Mouse (Mus musculus): ENCODE data around the gene Zfyve27. TPM values are rescaled to one million over a fixed set of nuclear protein-coding genes. Genes with fewer than 3 reads are reported as not detected.
A peak's percentile ranks its signal among the peaks of the same experiment; 100 is the strongest.

The Zfyve27 gene
- polyA plus RNA-seq, 1 experiment from 2014 or later = 25.1 TPM

DNA sequence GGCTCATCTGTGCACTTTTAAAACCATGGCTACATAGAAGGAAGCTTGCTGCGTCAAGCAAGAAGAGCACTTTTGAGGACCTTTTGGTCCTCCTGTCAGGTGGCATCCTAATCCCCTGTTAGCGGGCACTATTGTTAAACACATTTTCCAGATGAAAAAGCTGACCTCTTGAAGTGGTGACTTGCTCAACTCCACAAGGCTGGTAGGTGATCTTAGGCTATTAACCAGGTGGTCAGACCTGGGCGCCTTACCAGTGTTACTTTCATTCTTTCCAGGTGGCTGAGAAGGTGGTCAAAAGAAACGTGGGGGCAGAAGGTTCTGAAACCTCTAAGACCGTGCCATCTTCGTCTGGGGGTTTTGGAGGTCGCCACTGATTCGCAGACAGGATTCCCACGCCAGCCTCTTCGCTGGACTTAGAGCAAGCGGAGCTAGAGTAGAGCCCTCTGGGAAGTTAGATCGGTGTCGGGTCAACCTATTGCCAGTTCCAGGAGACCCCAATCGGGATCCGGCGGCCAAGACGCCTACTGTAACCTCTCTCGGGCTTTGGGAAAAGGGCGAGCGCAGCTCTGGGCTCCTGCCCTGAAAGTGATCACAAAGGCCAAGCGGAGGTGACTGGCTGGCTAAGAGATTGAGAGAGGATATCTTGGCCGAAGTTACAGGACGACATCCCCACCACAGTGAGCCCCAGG lies 35.6 kb upstream of the Zfyve27 start:
- no peak for ATAC-seq (replicated peaks; ENCODE audit: extremely low read depth, insufficient read depth, low FRiP score)
- Histone ChIP-seq H3K4me2 (ENCODE audit: low read depth, low read length) (peak overlapping the region; percentile 98), H3K9ac (ENCODE audit: low read length) (peak overlapping the region; percentile 88), H3K27ac (ENCODE audit: low read length) (peak overlapping the region; percentile 86), H3K4me1 (ENCODE audit: control insufficient read depth, insufficient read depth, low read length) (peaks cover 32% of the 10 kb centered on the region), H3K36me3 (ENCODE audit: control insufficient read depth, insufficient read depth) (peaks cover 9% of the 10 kb centered on the region), H3K27me3 (ENCODE audit: control insufficient read depth, insufficient read depth, low read length) (no peaks in the 10 kb centered on the region), H3K4me3 (ENCODE audit: low read length) (peak overlapping the region; percentile 78), H3K9me3 (replicated peaks; ENCODE audit: control insufficient read depth, low read length) (no peaks in the 10 kb centered on the region)
- WGBS = 6% methylated on average over 23 of the region's 23 CpGs

DNA sequence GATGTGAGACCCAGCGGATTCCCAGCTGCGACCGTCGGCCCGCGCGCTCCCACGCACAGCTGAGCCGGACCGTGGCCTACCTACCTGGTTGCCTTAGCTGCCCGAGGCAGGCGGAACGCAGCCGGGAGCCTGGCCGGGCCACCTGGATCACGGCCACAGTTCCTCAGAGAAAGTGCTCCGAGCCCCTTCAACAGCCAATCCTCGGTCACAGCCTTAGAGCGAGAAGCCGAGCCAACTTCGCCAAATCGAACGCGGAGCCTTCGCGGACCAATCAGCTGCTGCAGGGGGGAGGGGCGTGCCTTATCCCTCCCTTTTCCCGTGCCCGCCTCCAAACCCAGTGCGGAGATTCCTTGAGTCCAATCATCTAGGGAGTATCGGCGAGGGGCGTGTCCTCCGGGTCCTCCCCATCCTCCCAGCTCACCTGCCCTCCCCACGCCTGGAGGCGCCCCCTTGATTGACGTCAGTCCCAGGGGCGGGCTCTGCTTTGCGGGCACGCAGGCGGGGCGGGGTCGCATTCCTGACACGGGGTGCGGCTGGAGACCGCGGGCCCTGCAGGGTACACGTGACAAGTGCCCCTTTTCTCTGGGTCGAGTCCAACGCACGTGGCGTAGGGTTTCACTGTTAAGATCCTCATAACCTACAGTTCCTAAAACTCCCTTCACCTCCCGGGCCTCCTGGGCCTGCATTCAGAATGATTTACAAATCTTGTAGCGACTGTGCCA lies 34.8 kb upstream of the Zfyve27 start, which contains the start of gene Avpi1:
TSS of gene Avpi1 (minus strand) at position 273 of the 722 bp plus-strand sequence.
- peak within 1 kb of the TSS; percentile 78 for H3K4me3 ChIP-seq (ENCODE audit: low read length)
- H3K9me3 ChIP-seq (replicated peaks; ENCODE audit: control insufficient read depth, low read length) = no peaks in the 10 kb centered on the region
- under 1% methylated on average over 54 of the region's 54 CpGs for WGBS
- peak within 1 kb of the TSS; percentile 90 for H3K27ac ChIP-seq (ENCODE audit: low read length)
- H3K4me1 ChIP-seq (ENCODE audit: control insufficient read depth, insufficient read depth, low read length) = peaks cover 32% of the 10 kb centered on the region
- peak within 1 kb of the TSS; percentile 98 for H3K4me2 ChIP-seq (ENCODE audit: low read depth, low read length)
- H3K27me3 ChIP-seq (ENCODE audit: control insufficient read depth, insufficient read depth, low read length) = no peaks in the 10 kb centered on the region
- ATAC-seq (replicated peaks; ENCODE audit: extremely low read depth, insufficient read depth, low FRiP score) = peak; percentile 98
- H3K9ac ChIP-seq (ENCODE audit: low read length) = peak within 1 kb of the TSS; percentile 88
- H3K36me3 ChIP-seq (ENCODE audit: control insufficient read depth, insufficient read depth) = 0 out of 2 replicates have a peak, but pooled peaks cover 2% of the 10 kb centered on the region

DNA sequence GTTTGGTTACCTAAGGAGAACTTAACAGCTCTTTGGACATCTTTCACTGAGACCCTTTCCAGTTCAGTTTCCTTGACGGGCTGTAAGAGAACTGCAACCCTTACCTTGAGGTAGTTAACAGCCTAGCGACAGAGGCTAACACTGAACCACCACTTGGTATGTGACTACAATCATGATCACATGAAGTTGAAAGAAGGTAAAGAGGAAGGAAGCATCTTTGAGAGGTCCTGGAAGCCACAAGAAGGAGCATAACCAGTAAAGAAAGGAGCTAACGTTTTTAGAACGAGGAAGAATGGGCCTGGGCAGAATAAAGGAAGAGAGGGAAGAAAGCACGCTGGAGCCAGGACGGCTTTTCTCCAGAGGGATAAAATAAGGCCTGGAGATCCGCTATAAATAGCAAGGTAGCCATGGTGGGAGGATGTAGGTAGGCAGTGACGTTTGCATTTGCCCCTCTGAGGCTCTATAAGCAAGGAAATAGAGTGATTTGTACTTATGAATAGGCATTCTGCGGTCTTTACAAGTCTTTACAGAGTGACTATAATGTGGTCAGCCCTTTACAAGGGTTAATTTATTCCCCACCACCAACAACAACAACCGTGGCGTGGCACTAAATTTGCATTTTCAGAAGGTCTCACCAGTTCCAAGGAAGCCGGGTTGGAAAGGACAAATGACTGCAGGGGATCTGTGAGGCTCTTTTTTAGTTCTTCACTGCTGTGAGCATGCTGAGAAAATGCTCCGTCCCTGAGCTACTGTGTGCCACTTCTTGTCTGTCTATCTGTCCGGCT lies 34.0 kb upstream of the Zfyve27 start:
- no peaks in the 10 kb centered on the region for H3K9me3 ChIP-seq (replicated peaks; ENCODE audit: control insufficient read depth, low read length)
- H3K4me2 ChIP-seq (ENCODE audit: low read depth, low read length) = peak overlapping the region; percentile 98
- H3K4me3 ChIP-seq (ENCODE audit: low read length) = peak overlapping the region; percentile 78
- no peaks in the 10 kb centered on the region for H3K36me3 ChIP-seq (ENCODE audit: control insufficient read depth, insufficient read depth)
- ATAC-seq (replicated peaks; ENCODE audit: extremely low read depth, insufficient read depth, low FRiP score) = no peak; the same call in 1 of the 2 replicates
- WGBS = 33% methylated on average over 14 of the region's 14 CpGs
- H3K4me1 ChIP-seq (ENCODE audit: control insufficient read depth, insufficient read depth, low read length) = peaks cover 32% of the 10 kb centered on the region
- H3K27me3 ChIP-seq (ENCODE audit: control insufficient read depth, insufficient read depth, low read length) = no peaks in the 10 kb centered on the region
- H3K9ac ChIP-seq (ENCODE audit: low read length) = peak overlapping the region; percentile 56; the same call in 1 of the 2 replicates
- H3K27ac ChIP-seq (ENCODE audit: low read length) = peak overlapping the region; percentile 90

DNA sequence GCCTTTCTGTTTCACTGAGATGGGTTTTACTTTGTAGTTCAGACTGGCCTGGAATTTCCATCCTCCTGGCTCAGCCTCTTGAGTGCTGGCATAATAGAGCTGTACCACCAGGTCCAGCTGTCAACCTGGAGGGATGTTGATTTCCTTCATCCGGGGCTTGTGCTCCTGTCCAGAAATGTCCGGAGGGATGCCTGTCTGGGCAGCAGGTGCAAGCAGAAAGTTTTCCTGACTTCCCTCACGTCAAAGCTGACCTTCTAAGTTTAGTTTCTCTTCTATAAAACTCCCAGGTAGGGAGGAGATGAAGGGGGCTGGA lies 33.5 kb upstream of the Zfyve27 start:
- Histone ChIP-seq H3K27ac (ENCODE audit: low read length) (peak overlapping the region; percentile 90), H3K4me1 (ENCODE audit: control insufficient read depth, insufficient read depth, low read length) (peaks cover 32% of the 10 kb centered on the region), H3K4me3 (ENCODE audit: low read length) (no peak overlapping the region), H3K36me3 (ENCODE audit: control insufficient read depth, insufficient read depth) (no peaks in the 10 kb centered on the region), H3K9ac (ENCODE audit: low read length) (no peak overlapping the region), H3K9me3 (replicated peaks; ENCODE audit: control insufficient read depth, low read length) (no peaks in the 10 kb centered on the region), H3K4me2 (ENCODE audit: low read depth, low read length) (no peak overlapping the region), H3K27me3 (ENCODE audit: control insufficient read depth, insufficient read depth, low read length) (no peaks in the 10 kb centered on the region)
- ATAC-seq (replicated peaks; ENCODE audit: extremely low read depth, insufficient read depth, low FRiP score) = no peak
- WGBS = 63% methylated on average over 3 of the region's 3 CpGs

DNA sequence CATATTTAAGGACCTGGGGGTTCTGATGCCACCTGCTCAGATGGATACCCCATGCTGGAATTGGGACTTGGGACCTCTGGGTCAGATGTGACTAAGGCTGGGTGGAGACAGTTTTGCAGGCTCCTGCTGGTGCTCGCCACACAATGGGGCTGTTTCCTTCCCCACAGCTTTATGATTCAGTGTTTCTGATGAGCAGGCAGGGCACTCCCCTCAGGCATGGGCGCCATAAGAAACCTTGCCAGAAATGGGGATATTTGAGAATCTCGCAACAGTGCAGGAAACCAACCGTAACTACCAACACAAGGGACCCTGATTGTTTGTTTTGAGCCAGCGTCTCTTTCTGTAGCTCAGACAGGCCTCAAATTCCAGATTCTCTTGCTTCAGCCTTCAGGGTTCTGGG lies 32.6 kb upstream of the Zfyve27 start:
- Histone ChIP-seq H3K4me3 (ENCODE audit: low read length) (no peak overlapping the region), H3K9ac (ENCODE audit: low read length) (no peak overlapping the region), H3K36me3 (ENCODE audit: control insufficient read depth, insufficient read depth) (no peaks in the 10 kb centered on the region), H3K4me2 (ENCODE audit: low read depth, low read length) (no peak overlapping the region), H3K27me3 (ENCODE audit: control insufficient read depth, insufficient read depth, low read length) (no peaks in the 10 kb centered on the region), H3K9me3 (replicated peaks; ENCODE audit: control insufficient read depth, low read length) (no peaks in the 10 kb centered on the region), H3K27ac (ENCODE audit: low read length) (no peak overlapping the region), H3K4me1 (ENCODE audit: control insufficient read depth, insufficient read depth, low read length) (peaks cover 25% of the 10 kb centered on the region)
- ATAC-seq (replicated peaks; ENCODE audit: extremely low read depth, insufficient read depth, low FRiP score) = no peak
- whole genome bisulfite sequencing = 71% methylated on average over 5 of the region's 5 CpGs

DNA sequence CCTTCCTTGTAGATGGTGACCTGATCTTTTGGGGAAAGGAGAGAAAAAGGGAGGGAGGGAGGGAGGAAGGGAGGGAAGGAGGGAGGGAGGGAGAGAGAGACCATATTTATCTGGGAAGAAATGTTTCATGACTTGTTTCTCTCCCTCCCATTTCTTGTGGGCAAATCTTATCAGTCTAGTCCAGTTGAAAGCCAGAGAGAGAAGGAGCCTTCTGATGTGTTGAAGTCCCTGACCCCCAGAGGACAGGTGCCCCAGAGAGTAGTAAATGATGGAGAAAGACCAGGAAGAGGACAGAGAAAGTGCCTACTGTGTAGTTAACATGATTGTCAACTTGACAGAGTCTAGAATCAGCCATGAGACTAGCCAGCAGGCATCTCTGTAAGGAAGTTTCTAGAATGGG lies 28.7 kb upstream of the Zfyve27 start:
- no peaks in the 10 kb centered on the region for H3K27me3 ChIP-seq (ENCODE audit: control insufficient read depth, insufficient read depth, low read length)
- H3K4me2 ChIP-seq (ENCODE audit: low read depth, low read length) = no peak overlapping the region
- no peaks in the 10 kb centered on the region for H3K9me3 ChIP-seq (replicated peaks; ENCODE audit: control insufficient read depth, low read length)
- H3K4me1 ChIP-seq (ENCODE audit: control insufficient read depth, insufficient read depth, low read length) = peaks cover 1% of the 10 kb centered on the region
- no peaks in the 10 kb centered on the region for H3K36me3 ChIP-seq (ENCODE audit: control insufficient read depth, insufficient read depth)
- ATAC-seq (replicated peaks; ENCODE audit: extremely low read depth, insufficient read depth, low FRiP score) = no peak
- H3K4me3 ChIP-seq (ENCODE audit: low read length) = no peak overlapping the region
- H3K27ac ChIP-seq (ENCODE audit: low read length) = no peak overlapping the region
- no peak overlapping the region for H3K9ac ChIP-seq (ENCODE audit: low read length)

DNA sequence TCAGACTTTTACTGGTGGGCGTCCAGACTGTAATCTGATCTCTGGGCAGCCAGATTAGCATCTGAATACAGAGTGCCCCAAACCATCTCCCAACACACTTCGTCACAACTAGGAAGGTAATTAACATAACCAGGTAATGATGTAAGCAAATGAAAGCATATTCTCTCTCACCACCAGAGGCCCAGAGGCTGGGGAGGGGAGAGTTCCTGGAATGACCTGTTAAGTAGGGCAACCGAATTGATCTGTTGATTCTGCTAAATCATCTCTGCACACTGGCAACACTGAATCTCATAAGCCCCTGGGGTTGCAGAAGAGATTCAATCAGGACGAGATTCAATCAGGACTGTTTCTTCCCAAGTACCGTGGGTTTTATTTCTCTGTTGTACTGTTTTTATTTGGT lies 27.6 kb upstream of the Zfyve27 start:
- no peak for ATAC-seq (replicated peaks; ENCODE audit: extremely low read depth, insufficient read depth, low FRiP score)
- 46% methylated on average over 5 of the region's 5 CpGs for WGBS
- Histone ChIP-seq H3K27ac (ENCODE audit: low read length) (no peak overlapping the region), H3K36me3 (ENCODE audit: control insufficient read depth, insufficient read depth) (no peaks in the 10 kb centered on the region), H3K4me1 (ENCODE audit: control insufficient read depth, insufficient read depth, low read length) (no peaks in the 10 kb centered on the region), H3K4me3 (ENCODE audit: low read length) (no peak overlapping the region), H3K4me2 (ENCODE audit: low read depth, low read length) (no peak overlapping the region), H3K27me3 (ENCODE audit: control insufficient read depth, insufficient read depth, low read length) (no peaks in the 10 kb centered on the region), H3K9ac (ENCODE audit: low read length) (no peak overlapping the region), H3K9me3 (replicated peaks; ENCODE audit: control insufficient read depth, low read length) (no peaks in the 10 kb centered on the region)

DNA sequence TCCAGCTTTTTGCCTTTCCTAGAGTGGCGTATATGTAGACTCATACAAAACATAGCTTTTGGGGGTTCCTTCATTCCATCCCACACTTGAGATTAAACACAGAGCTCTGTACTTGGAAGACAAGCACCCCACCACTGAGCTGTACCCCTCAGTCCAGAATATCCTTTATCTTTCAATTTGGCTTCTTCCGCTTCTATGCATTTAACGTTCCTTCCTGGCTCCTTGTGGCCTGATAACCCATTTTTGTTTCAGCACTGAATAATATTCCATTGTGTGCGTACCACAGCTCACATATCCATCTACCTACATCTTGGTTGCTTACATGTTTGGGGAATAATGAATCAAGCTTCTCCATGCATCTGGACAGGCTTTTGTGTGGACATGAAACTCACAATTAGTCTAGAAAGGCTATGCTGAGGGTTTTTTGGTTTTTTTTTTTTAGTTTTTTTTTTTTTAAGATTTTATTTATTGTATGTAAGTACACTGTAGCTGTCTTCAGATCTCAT lies 26.5 kb upstream of the Zfyve27 start:
- 88% methylated on average over 4 of the region's 4 CpGs for WGBS
- Histone ChIP-seq H3K4me1 (ENCODE audit: control insufficient read depth, insufficient read depth, low read length) (no peaks in the 10 kb centered on the region), H3K4me2 (ENCODE audit: low read depth, low read length) (no peak overlapping the region), H3K4me3 (ENCODE audit: low read length) (no peak overlapping the region), H3K36me3 (ENCODE audit: control insufficient read depth, insufficient read depth) (no peaks in the 10 kb centered on the region), H3K27ac (ENCODE audit: low read length) (no peak overlapping the region), H3K27me3 (ENCODE audit: control insufficient read depth, insufficient read depth, low read length) (no peaks in the 10 kb centered on the region), H3K9me3 (replicated peaks; ENCODE audit: control insufficient read depth, low read length) (no peaks in the 10 kb centered on the region), H3K9ac (ENCODE audit: low read length) (no peak overlapping the region)
- no peak for ATAC-seq (replicated peaks; ENCODE audit: extremely low read depth, insufficient read depth, low FRiP score)

Measured in heart, embryonic 16.5 days (tissue).